ENCODE assay signal across 20 mouse cellular contexts in the genomic region with DNA sequence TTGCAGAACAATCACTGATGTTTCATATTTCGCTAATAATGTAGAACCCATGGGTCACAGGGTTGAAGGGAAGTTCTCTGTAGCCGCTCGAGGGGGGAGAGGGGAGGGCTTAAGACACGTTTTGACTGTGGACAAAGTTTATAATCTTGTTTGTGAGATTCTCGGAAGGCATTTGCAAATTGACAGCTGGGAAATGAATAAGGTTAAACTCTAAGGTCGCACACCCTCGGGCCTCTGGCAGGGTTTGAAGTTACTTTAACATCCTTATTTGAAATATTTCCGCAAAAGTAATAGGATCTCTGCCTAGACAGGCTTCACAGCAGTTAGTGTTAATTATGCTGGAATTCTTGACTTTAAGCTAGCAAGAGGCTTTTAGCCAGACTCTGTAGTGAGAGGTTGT. TPM values are rescaled to one million over a fixed set of nuclear protein-coding genes. Genes with fewer than 3 reads are reported as not detected.
DNase-seq lines count a peak whose midpoint lies in the region; ATAC-seq and TF ChIP-seq lines count a peak whose summit lies in the region.
"Had no signal": no experiment of that assay in that cellular context is flagged by ENCODE, and none has a peak within 500 bp of the region (broad histone marks: within the 10 kb centered on the region; RNA-seq: fewer than 3 reads in every experiment).

No protein-coding gene starts in this region.

- no peaks in the 10 kb centered on the region for H3K9me3 ChIP-seq in stomach, embryonic 14.5 days (ENCODE audit: control insufficient read depth, low read depth, low read length)
- no peaks in the 10 kb centered on the region for H3K9me3 ChIP-seq in stomach, postnatal 0 days (ENCODE audit: control insufficient read depth, low read length)
- H3K9me3 ChIP-seq in stomach, embryonic 16.5 days (replicated peaks; ENCODE audit: control insufficient read depth, low read length), result no peaks in the 10 kb centered on the region
- H3K9me3 ChIP-seq: forebrain, embryonic 13.5 days; hindbrain, embryonic 12.5 days; neural tube, embryonic 13.5 days had no signal

- peak; percentile 30 for DNase-seq in embryo, embryonic 11 days
- no peak for DNase-seq in embryo, embryonic 9.5 days (ENCODE audit: extremely low spot score)
- no peak for DNase-seq in stomach, postnatal 0 days (ENCODE audit: low spot score)
- peak; percentile 64 for DNase-seq in kidney, postnatal 14 days
- no peak for DNase-seq in cerebellum, postnatal 36 days
- DNase-seq: adrenal gland, postnatal 14 days; cerebellum, adult 8-10 months; gastrocnemius, postnatal 14 days; liver; lung, adult 18-20 months; right cerebral cortex, postnatal 14 days had no signal

- 21% methylated on average over 8 of the region's 8 CpGs for WGBS in stomach, embryonic 14.5 days
- WGBS in stomach, postnatal 0 days, result 31% methylated on average over 8 of the region's 8 CpGs
- WGBS in stomach, embryonic 16.5 days, result 31% methylated on average over 8 of the region's 8 CpGs

- peaks cover 21% of the 10 kb centered on the region; the same call in 1 of the 2 replicates for H3K4me1 ChIP-seq in stomach, embryonic 14.5 days (ENCODE audit: control insufficient read depth, insufficient read depth, low read length)
- no peaks in the 10 kb centered on the region for H3K4me1 ChIP-seq in stomach, postnatal 0 days (replicated peaks; ENCODE audit: control insufficient read depth, insufficient read depth)
- H3K4me1 ChIP-seq in stomach, embryonic 16.5 days (ENCODE audit: control insufficient read depth, insufficient read depth, low read length), result peaks cover 26% of the 10 kb centered on the region

- no peaks in the 10 kb centered on the region for H3K36me3 ChIP-seq in stomach, embryonic 14.5 days (ENCODE audit: control insufficient read depth, insufficient read depth, low read length)
- H3K36me3 ChIP-seq in stomach, postnatal 0 days (ENCODE audit: control insufficient read depth, insufficient read depth, low read length), result no peaks in the 10 kb centered on the region
- no peaks in the 10 kb centered on the region for H3K36me3 ChIP-seq in stomach, embryonic 16.5 days (ENCODE audit: control insufficient read depth, insufficient read depth, low read length)
- H3K36me3 ChIP-seq: hindbrain, embryonic 12.5 days; neural tube, embryonic 13.5 days had no signal

- H3K27me3 ChIP-seq in stomach, embryonic 14.5 days (ENCODE audit: control insufficient read depth, insufficient read depth, low read length), result no peaks in the 10 kb centered on the region
- no peaks in the 10 kb centered on the region for H3K27me3 ChIP-seq in stomach, postnatal 0 days (ENCODE audit: control insufficient read depth, insufficient read depth, low read length)
- H3K27me3 ChIP-seq in stomach, embryonic 16.5 days (ENCODE audit: control insufficient read depth, insufficient read depth, low read length), result no peaks in the 10 kb centered on the region
- H3K27me3 ChIP-seq: forebrain, embryonic 13.5 days; hindbrain, embryonic 12.5 days; neural tube, embryonic 13.5 days had no signal

- H3K4me3 ChIP-seq in stomach, embryonic 14.5 days (ENCODE audit: low read depth, low read length), result no peak overlapping the region
- H3K4me3 ChIP-seq in stomach, postnatal 0 days (ENCODE audit: low read depth, low read length), result no peak overlapping the region
- no peak overlapping the region for H3K4me3 ChIP-seq in stomach, embryonic 16.5 days (replicated peaks; ENCODE audit: low read length)
- H3K4me3 ChIP-seq: forebrain, embryonic 13.5 days; hindbrain, embryonic 12.5 days; neural tube, embryonic 13.5 days had no signal

- no peak for TF ChIP-seq CTCF in stomach, postnatal 0 days (IDR thresholded peaks at IDR 0.05; ENCODE audit: low read depth)

- H3K4me2 ChIP-seq in stomach, embryonic 14.5 days (replicated peaks; ENCODE audit: low read depth, low read length), result no peak overlapping the region
- no peak overlapping the region for H3K4me2 ChIP-seq in stomach, postnatal 0 days (replicated peaks; ENCODE audit: low read depth)
- H3K4me2 ChIP-seq in stomach, embryonic 16.5 days (ENCODE audit: low read depth, low read length), result no peak overlapping the region
- H3K4me2 ChIP-seq: forebrain, embryonic 13.5 days; hindbrain, embryonic 12.5 days; midbrain, embryonic 11.5 days; neural tube, embryonic 13.5 days had no signal

- no peak for ATAC-seq in stomach, embryonic 14.5 days (ENCODE audit: insufficient number of reproducible peaks, insufficient read depth, low FRiP score, low read depth)
- no peak for ATAC-seq in stomach, postnatal 0 days (ENCODE audit: low FRiP score, low TSS enrichment)
- no peak for ATAC-seq in stomach, embryonic 16.5 days (ENCODE audit: insufficient read depth, low FRiP score)
- no peak for ATAC-seq in erythroblast, adult 5-6 weeks (replicated peaks; ENCODE audit: low FRiP score, poor library complexity, severe bottlenecking)
- ATAC-seq: forebrain, embryonic 13.5 days had no signal

- peak overlapping the region; percentile 23; the same call in 1 of the 2 replicates for H3K27ac ChIP-seq in stomach, embryonic 14.5 days (ENCODE audit: low read length)
- H3K27ac ChIP-seq in stomach, postnatal 0 days (replicated peaks), result no peak overlapping the region
- H3K27ac ChIP-seq in stomach, embryonic 16.5 days (ENCODE audit: low read length), result peak overlapping the region; percentile 55; the same call in 1 of the 2 replicates
- H3K27ac ChIP-seq: forebrain, embryonic 13.5 days; hindbrain, embryonic 12.5 days; macrophage; neural tube, embryonic 13.5 days had no signal

- H3K9ac ChIP-seq in stomach, embryonic 14.5 days (replicated peaks; ENCODE audit: low read depth, low read length), result no peak overlapping the region
- no peak overlapping the region for H3K9ac ChIP-seq in stomach, postnatal 0 days (ENCODE audit: low read length)
- H3K9ac ChIP-seq in stomach, embryonic 16.5 days (ENCODE audit: low read length), result peak overlapping the region; percentile 21; the same call in 1 of the 2 replicates
- H3K9ac ChIP-seq: forebrain, embryonic 13.5 days; hindbrain, embryonic 12.5 days; neural tube, embryonic 13.5 days had no signal

- TF ChIP-seq EP300 in stomach, postnatal 0 days (optimal IDR thresholded peaks at IDR 0.05), result no peak

RNA-seq across cellular contexts. Expression of a gene that starts 43.1 kb away (rescaled TPM):
- 123 and 134 TPM in 2 replicates for polyA plus RNA-seq in stomach, embryonic 14.5 days (2014; fragmentation: Nextera tagmentation; extraction: Ambion mirVana)
- polyA plus RNA-seq in stomach, postnatal 0 days (2015; fragmentation: Nextera tagmentation; extraction: Ambion mirVana), result 140 and 149 TPM in 2 replicates
- polyA plus RNA-seq in stomach, embryonic 16.5 days (2015; fragmentation: Nextera tagmentation; extraction: Ambion mirVana), result 180 and 191 TPM in 2 replicates
- 20.4 and 25.7 TPM in 2 replicates for total RNA-seq in erythroblast, adult 5-6 weeks (2015; ENCODE audit: low replicate concordance)
- 20.8 and 27.5 TPM in 2 replicates for total RNA-seq in erythroblast, adult 5-6 weeks (2017; ENCODE audit: low replicate concordance)
- total RNA-seq: CH12.LX had no signal

RNA-seq across cellular contexts. Expression of a gene that starts 50.4 kb away (rescaled TPM):
- polyA plus RNA-seq in stomach, embryonic 14.5 days (2014; fragmentation: Nextera tagmentation; extraction: Ambion mirVana), result 51.1 and 52.7 TPM in 2 replicates
- 9.4 and 10.3 TPM in 2 replicates for polyA plus RNA-seq in stomach, postnatal 0 days (2015; fragmentation: Nextera tagmentation; extraction: Ambion mirVana)
- 26.7 and 27.8 TPM in 2 replicates for polyA plus RNA-seq in stomach, embryonic 16.5 days (2015; fragmentation: Nextera tagmentation; extraction: Ambion mirVana)
- 9.4 and 11.0 TPM in 2 replicates for total RNA-seq in erythroblast, adult 5-6 weeks (2015; ENCODE audit: low replicate concordance)
- total RNA-seq in erythroblast, adult 5-6 weeks (2017; ENCODE audit: low replicate concordance), result 2.4 and 6.7 TPM in 2 replicates

Comparison
In these comparisons a context has a peak if more than half of its experiments do, and no peak if none do; other contexts are left out.
1. DNase-seq: peak in embryo, embryonic 11 days (single experiment) and kidney, postnatal 14 days (single experiment); none in embryo, embryonic 9.5 days (single experiment), stomach, postnatal 0 days (single experiment) and cerebellum, postnatal 36 days (0 of 2).